Mouse (Mus musculus) myocyte (in vitro differentiated cells): ENCODE data around the gene Pdlim1.

Source experiments
- CEBPB ChIP-seq: IDR thresholded peaks from 2 replicates; pipeline ENCODE4 v1.6.1; 2011; ENCODE audit warnings: mild to moderate bottlenecking, moderate library complexity; ENCODE audit not compliant: poor library complexity, insufficient read depth, severe bottlenecking
- E2F4 ChIP-seq: IDR thresholded peaks from one replicate; pipeline ENCODE4 v1.6.1; 2011; ENCODE audit warnings: mild to moderate bottlenecking, control low read depth, moderate library complexity; ENCODE audit not compliant: insufficient read depth
- MAX ChIP-seq: IDR thresholded peaks from one replicate; pipeline ENCODE4 v1.6.1; 2011; ENCODE audit warnings: low read depth, mild to moderate bottlenecking, control low read depth
- MYOD1 ChIP-seq, 3 experiments: IDR thresholded peaks; one replicate each; pipeline ENCODE4 v1.6.1; 2011; ENCODE audit warnings: control low read depth in 2 of 3, low read depth in 2 of 3, mild to moderate bottlenecking in 2 of 3, moderate library complexity in 1 of 3; ENCODE audit not compliant: insufficient read length in 2 of 3, control insufficient read depth in 1 of 3
- MYOG ChIP-seq, 3 experiments: IDR thresholded peaks; one replicate each; pipeline ENCODE4 v1.6.1; 2011; ENCODE audit warnings: control low read depth in 2 of 3, low read depth in 2 of 3, mild to moderate bottlenecking in 2 of 3; ENCODE audit not compliant: insufficient read length in 2 of 3, control insufficient read depth in 1 of 3, insufficient read depth in 1 of 3
- POLR2A ChIP-seq: IDR thresholded peaks from one replicate; pipeline ENCODE4 v1.6.1; 2011; ENCODE audit warnings: low read depth, mild to moderate bottlenecking, control low read depth, moderate library complexity; ENCODE audit not compliant: insufficient read length
- POLR2AphosphoS2 ChIP-seq: IDR thresholded peaks from one replicate; pipeline ENCODE4 v1.6.1; 2011; ENCODE audit warnings: low read depth, control low read depth; ENCODE audit not compliant: insufficient read length
- REST ChIP-seq: IDR thresholded peaks from one replicate; pipeline ENCODE4 v1.6.1; 2011; ENCODE audit warnings: mild to moderate bottlenecking, control low read depth, moderate library complexity; ENCODE audit not compliant: insufficient read depth, insufficient read length
- TCF12 ChIP-seq: IDR thresholded peaks from one replicate; pipeline ENCODE4 v1.6.1; 2011; ENCODE audit warnings: mild to moderate bottlenecking, control low read depth; ENCODE audit not compliant: poor library complexity, insufficient read depth, severe bottlenecking
- TCF3 ChIP-seq: IDR thresholded peaks from one replicate; pipeline ENCODE4 v1.6.1; 2011; ENCODE audit warnings: low read depth, control low read depth; ENCODE audit not compliant: insufficient read length
- USF1 ChIP-seq: IDR thresholded peaks from one replicate; pipeline ENCODE4 v1.6.1; 2011; ENCODE audit warnings: low read depth, mild to moderate bottlenecking, control low read depth, moderate library complexity

DNA sequence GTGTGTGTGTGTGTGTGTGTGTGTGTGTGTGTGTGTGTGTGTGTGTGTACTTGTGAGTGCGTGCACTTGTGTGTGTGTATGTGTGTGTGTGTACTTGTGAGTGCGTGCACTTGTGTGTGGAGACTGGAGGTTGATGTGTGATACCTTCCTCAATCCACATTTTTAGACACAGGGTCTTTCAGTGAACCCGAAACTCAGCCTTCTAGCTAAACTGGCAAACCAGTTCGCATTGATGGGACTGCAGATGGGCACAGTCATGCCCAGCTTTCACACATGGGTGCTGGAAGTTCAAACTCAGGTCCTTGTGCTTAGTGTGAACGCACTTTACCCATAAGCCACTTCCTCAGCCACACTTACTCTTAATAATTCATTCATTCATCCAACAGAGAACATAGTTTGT, 23.2 kb downstream of the Pdlim1 start:
- no peak for TF ChIP-seq TCF12
- no peak for TF ChIP-seq POLR2A
- no peak for TF ChIP-seq REST
- no peak for TF ChIP-seq USF1
- no peak for TF ChIP-seq MYOG (IDR thresholded peaks at IDR 0.05; ENCODE audit: control insufficient read depth in 1 of 3, insufficient read depth in 1 of 3, insufficient read length in 2 of 3, low read depth in 2 of 3)
- no peak for TF ChIP-seq MYOD1 (IDR thresholded peaks at IDR 0.05; ENCODE audit: control insufficient read depth in 1 of 3, insufficient read length in 2 of 3, low read depth in 2 of 3)
- TF ChIP-seq E2F4 = no peak
- no peak for TF ChIP-seq CEBPB
- no peak for TF ChIP-seq MAX
- TF ChIP-seq POLR2AphosphoS2 = no peak
- no peak for TF ChIP-seq TCF3
